Mouse (Mus musculus): ENCODE results near the gene Pkp3. TPM values are rescaled to one million over a fixed set of nuclear protein-coding genes. Genes with fewer than 3 reads are reported as not detected.
A peak's percentile ranks its signal among the peaks of the same experiment; 100 is the strongest.

The Pkp3 gene
- total RNA-seq, 2 experiments from 2014 or later = 1.4 to 2.7 TPM

DNA sequence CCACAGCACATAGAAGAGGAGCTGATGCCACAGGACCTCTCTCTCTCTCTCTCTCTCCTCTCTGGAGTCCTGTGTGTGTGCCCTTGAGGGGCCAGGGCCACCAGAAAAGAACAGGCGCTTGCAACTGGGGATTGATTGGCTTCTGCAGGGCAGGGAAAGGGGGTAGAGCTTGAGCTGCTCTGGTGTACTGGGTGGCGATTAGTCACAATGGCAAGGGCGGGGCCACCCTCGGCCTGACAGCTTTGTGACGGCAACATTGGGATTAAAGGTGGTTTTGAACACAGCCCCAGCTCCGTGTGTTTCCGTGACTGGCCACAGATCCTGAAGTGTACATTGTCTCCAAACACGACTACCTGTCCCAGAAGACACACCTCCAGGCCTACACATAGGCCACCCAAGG, 12.2 kb downstream of the Pkp3 start:
- no peak for ATAC-seq (replicated peaks; ENCODE audit: poor library complexity, severe bottlenecking)

DNA sequence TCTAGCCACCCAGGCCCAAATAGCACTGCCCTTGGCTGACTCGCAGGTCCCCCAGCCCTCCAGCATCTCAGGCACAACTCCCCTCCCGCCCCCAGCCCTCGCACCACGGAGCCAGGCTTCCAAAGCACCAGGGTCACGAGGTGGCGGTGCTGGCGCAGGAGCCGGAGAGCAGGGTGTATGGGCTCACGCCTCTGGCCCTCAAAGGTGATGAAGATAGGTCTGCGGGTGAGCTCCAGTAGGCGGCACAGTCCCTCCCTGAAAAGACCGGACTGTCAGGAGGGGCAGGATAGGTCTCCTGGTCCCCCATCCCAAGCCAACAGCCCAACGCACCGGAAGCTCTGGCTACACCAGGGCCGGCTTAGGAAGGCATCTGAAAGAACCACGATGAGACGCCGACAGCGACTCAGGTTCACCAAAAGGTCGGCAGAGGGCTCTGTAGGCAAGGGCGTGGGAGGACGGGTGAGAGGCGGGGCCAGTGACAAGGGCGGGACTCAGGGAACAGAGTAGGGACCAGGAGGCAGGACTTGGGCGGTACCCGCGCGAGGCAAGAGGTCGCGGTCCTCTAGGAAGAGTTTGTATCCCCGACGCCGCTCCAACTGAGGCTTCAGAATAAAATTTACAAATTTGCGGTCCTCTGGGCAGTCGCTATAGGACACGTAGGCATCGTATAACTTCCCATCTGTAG, 14.2 kb downstream of the Pkp3 start:
- peak; percentile 73 for ATAC-seq (replicated peaks; ENCODE audit: poor library complexity, severe bottlenecking)

- no peak for ATAC-seq (replicated peaks; ENCODE audit: poor library complexity, severe bottlenecking)
Observed at GRCm38 (mm10) chr7:141093950-141094349, 15.9 kb downstream of the Pkp3 start.

DNA sequence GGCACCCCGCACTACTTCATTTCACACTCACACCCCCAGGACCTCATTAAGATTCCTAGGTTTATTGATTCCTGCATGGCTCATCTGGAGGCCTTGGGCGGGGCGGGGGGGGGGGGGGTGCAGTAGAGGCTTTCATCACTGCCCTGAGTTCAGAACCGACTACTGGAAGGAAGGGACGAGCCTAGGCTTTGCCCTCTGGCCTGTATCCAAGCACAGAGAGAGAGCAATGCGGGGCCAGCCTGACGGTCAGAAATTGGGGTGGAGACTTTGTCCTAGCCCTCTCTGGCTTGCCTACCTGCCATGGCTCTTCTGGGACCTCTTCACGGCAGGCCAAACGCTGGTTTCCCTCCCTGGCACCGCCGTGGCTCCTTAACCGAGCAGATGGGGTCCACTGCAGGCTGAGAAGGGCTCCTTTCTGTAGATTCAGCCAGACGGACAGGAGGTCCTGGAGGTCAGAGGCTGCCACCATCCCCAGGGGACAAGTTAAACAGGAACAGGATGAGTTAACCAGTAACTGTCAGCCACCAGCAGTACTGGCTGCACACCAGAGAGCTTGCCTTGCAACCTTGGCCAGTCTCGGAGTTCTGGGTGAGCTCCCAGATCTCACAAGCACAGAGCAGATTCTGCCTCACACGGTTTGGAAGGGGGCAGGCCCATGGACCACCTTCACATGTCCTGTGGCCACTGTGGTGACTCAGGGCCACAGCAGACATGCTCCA, 16.6 kb downstream of the Pkp3 start:
- ATAC-seq (replicated peaks; ENCODE audit: poor library complexity, severe bottlenecking) = no peak

GRCm38 (mm10) chr7:141096021-141096420, 18.0 kb downstream of the Pkp3 start:
- ATAC-seq (replicated peaks; ENCODE audit: poor library complexity, severe bottlenecking) = no peak

GRCm38 (mm10) chr7:141096649-141097056, 18.6 kb downstream of the Pkp3 start:
- ATAC-seq (replicated peaks; ENCODE audit: poor library complexity, severe bottlenecking) = peak; percentile 68

- no peak for ATAC-seq (replicated peaks; ENCODE audit: poor library complexity, severe bottlenecking)
Observed at GRCm38 (mm10) chr7:141097177-141097576, 19.2 kb downstream of the Pkp3 start.

GRCm38 (mm10) chr7:141099911-141100691, 22.1 kb downstream of the Pkp3 start, which contains the start of gene Sigirr:
TSS of gene Sigirr (minus strand) at chr7:141100572.
- ATAC-seq (replicated peaks; ENCODE audit: poor library complexity, severe bottlenecking) = peak; percentile 23; the same call in 1 of the 2 replicates

DNA sequence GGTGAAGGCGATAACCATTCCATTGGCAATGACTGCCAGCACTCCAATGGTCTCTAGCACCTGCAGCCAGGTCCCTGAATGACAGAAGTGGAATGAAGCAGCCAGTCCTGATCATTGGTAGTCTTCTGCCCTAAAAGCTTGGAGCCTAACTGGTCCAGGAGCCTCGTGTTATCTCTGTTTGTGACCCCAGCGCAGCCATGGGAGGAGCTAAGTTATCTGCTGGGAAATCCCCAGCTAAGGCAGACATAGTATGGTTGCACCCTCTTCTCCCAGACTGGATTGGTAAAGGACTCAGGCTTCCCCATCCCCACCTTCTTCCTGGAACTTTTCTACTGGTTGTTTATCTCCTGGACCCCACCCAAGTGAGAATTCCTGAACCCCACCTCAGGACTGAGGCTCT, 25.1 kb downstream of the Pkp3 start:
- ATAC-seq (replicated peaks; ENCODE audit: poor library complexity, severe bottlenecking) = no peak

DNA sequence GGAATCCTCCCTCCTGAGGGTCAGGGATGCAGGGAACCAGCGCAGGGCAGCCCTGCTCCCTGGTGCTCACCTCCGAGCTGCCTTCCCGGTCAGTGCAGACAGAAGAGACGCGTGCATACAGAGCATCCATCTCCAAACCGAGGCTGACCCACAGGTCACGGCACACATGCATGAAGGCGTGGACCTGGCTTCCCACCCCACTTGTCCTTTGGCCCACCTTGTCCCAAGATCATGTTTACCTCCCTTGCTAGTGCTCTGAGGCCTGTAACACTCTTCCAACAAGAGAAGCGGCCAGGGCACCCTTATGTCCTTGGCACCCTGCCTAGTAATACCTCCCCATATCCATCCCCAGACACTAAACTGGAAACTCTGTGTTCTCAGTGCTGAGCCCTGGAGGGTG, 37.9 kb downstream of the Pkp3 start:
- no peak for ATAC-seq (replicated peaks; ENCODE audit: poor library complexity, severe bottlenecking)

DNA sequence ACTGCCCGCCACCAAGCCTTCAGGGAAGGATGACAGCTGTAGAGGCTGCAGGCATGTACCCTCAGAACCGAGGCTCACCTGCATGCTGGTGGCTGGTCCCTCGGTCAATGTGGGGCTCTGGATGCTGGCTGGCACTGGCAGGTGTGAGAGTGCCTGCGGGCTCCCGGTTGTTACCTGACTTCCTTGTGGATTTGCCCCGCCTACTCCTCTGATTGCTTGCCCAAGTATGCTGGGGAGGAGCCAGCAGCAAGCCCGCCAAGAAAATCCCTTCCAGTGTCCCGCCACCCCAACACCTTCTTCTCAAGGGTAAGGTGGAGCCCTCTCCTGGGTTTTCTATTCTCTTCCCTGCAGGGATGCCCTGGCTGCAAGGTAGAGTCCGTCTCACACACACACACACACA, 39.6 kb downstream of the Pkp3 start, which contains the start of gene Ano9:
TSS of gene Ano9 (minus strand) at position 171 of the 400 bp plus-strand sequence.
- ATAC-seq (replicated peaks; ENCODE audit: poor library complexity, severe bottlenecking) = no peak

DNA sequence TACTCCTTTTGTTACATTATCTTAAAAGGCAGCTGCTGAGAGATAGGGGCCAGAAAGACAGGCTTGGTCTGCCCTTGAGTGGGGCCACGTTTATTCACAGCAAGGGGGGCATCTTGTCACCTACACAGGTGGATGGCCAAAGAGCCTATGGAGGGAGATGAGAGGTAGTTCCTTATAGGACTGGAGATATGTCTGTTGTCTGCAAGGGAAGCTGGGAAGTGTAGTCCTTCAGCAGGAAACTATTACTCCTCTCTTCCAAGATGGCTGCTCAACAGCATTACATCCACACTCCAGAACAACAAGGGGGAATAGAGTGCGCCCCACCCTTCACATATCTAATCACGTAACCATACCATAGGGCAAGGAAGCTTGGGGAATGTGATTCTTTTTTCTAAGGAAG, 41.5 kb downstream of the Pkp3 start:
- ATAC-seq (replicated peaks; ENCODE audit: poor library complexity, severe bottlenecking) = no peak

GRCm38 (mm10) chr7:141120605-141121004, 42.6 kb downstream of the Pkp3 start:
- no peak for ATAC-seq (replicated peaks; ENCODE audit: poor library complexity, severe bottlenecking)

- no peak for ATAC-seq (replicated peaks; ENCODE audit: poor library complexity, severe bottlenecking)
Observed at GRCm38 (mm10) chr7:141121051-141121531, 43.1 kb downstream of the Pkp3 start.

DNA sequence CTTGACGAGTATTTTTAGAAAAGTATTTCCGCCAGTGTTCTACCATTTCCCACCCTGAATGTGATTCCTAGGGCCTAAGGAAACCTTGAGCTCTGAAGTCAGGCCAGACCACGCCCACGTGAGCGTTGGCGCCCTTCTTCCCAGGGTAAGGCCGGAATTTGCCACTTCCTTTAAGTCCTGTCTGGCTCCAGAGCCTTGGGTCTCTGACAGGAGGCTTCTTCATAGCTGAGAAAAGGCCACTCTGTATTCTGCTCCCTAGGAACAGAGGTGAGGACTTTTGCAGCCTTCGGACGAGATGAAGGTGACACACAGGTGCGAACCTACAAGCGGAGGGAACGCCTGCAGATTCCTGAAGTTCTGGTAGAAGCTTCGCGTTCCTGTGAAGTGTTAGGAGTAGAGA, 44.2 kb downstream of the Pkp3 start, which contains the start of gene Ptdss2:
TSS of gene Ptdss2 (plus strand) at position 138 of the 400 bp plus-strand sequence.
- 0 out of 2 replicates have a peak, but pooled peaks have one; percentile 24 for ATAC-seq (replicated peaks; ENCODE audit: poor library complexity, severe bottlenecking)

- peak; percentile 96 for ATAC-seq (replicated peaks; ENCODE audit: poor library complexity, severe bottlenecking)
Observed at GRCm38 (mm10) chr7:141122689-141123516, 44.9 kb downstream of the Pkp3 start.

- no peak for ATAC-seq (replicated peaks; ENCODE audit: poor library complexity, severe bottlenecking)
Observed at GRCm38 (mm10) chr7:141123517-141123856, 45.5 kb downstream of the Pkp3 start.

GRCm38 (mm10) chr7:141131024-141131820, 53.2 kb downstream of the Pkp3 start:
- ATAC-seq (replicated peaks; ENCODE audit: poor library complexity, severe bottlenecking) = peak; percentile 98

All from granulocyte monocyte progenitor cell, adult 5-6 weeks (primary cell).